Mouse (Mus musculus) lung, postnatal 0 days (tissue): ENCODE results near the gene Nagk.

Source experiments
- CTCF ChIP-seq: IDR thresholded peaks from 2 replicates; pipeline ENCODE4 v1.5.1; 2016; ENCODE audit warnings: antibody characterized with exemption, mild to moderate bottlenecking
- EP300 ChIP-seq: IDR thresholded peaks from 2 replicates; pipeline ENCODE4 v1.6.1; 2016; ENCODE audit warnings: antibody characterized with exemption, mild to moderate bottlenecking, control low read depth

GRCm38 (mm10) chr6:83779026-83779425, 15.8 kb upstream of the Nagk start:
- TF ChIP-seq CTCF: peak; percentile 87
- TF ChIP-seq EP300: no peak
